Mouse (Mus musculus): ENCODE results near the gene Islr2.

The Islr2 gene

GRCm38 (mm10) chr9:58220218-58220903, 16.2 kb upstream of the Islr2 start:
- DNase-seq (ENCODE audit: extremely low spot score, low spot score), result no peak

GRCm38 (mm10) chr9:58218539-58218938, 14.4 kb upstream of the Islr2 start:
- no peak for DNase-seq (ENCODE audit: extremely low spot score, low spot score)

- peak; percentile 52 for DNase-seq (ENCODE audit: extremely low spot score, low spot score)
These were observed 12.3 kb upstream of the Islr2 start for GRCm38 (mm10) chr9:58216402-58216801.

DNA sequence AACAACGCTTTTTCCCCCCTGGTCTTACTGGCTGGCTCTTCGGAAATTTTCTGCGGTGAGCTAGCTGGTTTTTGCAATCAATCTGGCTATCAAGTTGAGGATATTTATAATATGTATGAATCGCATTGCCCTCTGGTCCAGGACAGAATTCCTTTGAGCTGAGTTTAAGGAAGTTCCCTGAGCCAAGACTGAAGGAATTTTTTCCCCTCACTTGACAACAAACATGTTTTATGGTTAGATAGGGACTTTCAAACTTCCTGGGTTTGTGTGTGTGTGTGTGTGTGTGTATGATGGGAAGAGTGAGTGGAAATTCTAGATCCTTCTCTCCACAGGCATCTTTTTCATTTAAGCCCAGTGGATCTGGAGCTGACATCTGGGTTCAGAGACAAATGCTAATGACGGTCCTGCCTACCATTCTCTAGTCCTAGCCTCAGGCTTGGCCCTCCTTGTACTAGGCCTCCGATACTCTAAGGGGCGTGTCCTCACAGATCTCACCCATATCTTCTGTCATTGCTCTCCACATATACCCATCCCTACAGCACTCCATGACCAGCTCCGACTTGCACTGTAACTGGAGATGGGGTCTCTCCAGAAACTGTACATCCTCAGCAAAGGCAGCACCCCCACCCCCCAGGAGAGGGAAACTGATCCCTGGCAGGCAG, 10.5 kb upstream of the Islr2 start:
- DNase-seq (ENCODE audit: extremely low spot score, low spot score), result no peak

GRCm38 (mm10) chr9:58213865-58214264, 9.7 kb upstream of the Islr2 start:
- DNase-seq (ENCODE audit: extremely low spot score, low spot score), result no peak

DNA sequence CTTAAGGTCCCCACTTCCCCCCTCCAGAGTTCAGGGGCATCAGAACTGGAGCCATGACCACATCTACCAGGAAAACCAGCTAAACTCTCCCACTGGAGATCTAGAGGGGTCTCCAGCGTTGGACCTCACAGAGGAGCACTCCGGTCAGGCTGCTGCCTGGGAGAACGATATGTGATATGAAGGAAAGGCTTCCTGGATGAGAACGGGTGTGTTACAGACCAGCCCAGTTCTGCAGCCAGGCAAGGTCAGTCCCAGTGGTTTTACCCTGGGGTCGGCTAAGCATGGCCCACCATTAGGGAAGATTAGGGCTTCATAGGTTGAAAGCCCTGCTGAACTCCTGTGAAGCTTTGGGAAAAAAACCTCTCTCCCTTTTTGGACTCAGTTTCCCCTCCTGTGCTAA, 9.3 kb upstream of the Islr2 start:
- no peak for DNase-seq (ENCODE audit: extremely low spot score, low spot score)

- no peak for DNase-seq (ENCODE audit: extremely low spot score, low spot score)
These were observed 6.1 kb upstream of the Islr2 start for GRCm38 (mm10) chr9:58210304-58210627.

DNA sequence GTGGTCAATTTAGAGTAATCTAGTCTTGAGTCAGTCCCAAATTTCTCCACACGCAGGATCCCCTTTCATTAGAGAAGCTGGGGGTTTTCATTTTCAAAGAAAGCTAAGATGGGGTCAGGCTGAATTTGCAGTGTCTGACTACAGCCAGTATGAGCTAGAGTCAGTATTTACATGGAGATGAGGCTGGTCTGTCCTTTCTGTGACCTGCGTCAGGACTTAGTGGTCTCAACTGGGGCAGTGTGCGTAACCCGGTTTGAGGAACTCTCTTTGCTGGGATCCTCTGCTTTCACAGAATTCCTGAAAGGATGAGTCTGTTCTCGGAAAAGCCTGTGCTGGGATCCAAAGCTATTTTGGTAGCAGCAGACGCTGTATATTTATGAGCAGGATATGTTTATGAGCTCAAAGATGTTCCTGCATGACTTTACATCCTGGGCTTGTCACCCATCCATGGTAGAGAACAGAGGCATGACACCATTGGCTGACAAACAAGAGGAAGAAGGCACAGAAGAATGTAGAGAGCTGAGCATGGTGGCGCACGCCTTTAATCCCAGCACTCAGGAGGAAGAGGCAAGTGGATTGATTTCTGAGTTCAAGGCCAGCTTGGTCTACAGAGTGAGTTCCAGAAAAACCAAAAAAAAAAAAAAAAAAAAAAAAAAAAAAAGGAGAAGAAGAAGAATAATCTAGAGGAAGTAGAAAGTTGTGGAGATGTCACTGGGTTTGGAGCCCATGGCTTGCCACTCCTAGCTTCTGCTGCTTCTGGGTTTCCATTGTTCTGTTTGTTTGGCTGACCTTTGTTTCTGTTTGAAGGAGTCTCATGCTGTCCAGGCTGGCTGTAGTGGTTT, 5.6 kb upstream of the Islr2 start:
- no peak for DNase-seq (ENCODE audit: extremely low spot score, low spot score)

DNA sequence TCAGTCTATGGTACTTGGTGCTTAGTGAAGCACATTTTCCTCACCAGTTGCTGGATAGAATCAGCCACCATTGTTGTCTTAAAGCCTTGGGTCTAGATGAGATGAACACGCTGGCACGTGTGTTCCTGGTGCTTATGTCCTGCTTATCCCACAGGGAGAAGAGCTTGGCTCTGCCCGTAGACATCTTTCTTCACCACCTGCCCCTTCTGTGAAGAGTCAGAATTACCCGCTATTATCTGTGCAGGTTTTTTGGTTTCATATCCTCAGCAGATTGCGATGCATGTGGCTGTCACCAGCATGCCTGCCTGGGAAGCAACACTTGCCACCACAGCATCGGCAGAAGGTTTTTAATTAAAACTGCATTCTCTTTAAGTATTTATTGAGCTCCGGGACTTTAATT, 1.9 kb upstream of the Islr2 start:
- no peak for DNase-seq (ENCODE audit: extremely low spot score, low spot score)

DNA sequence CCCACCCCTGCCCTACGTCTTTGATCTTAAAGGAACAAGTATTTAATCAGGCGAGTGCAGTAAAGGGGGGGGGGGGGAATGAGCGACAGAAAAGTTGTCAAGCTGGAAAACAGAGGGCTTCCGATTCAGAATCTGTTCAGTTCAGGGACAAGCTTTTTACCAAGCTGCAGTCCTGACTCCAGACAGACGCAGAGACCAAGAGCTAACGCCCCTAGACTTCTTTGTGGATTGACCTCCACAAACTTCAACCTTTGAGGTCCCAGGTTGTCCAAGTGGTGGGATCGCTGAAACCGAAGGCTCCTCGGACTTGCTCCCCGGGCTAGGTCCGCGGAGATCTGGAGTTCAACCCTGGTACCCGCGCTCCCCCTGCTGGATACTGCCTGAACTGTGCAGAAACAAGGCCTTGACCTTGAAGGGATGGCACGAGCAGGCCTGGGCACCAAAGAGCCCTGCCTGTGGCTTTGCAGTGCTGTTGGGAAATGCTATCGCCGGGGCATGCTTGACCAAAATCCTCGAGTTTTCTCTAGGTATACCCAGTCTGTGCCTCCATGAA, 405 bp upstream of the Islr2 start:
- peak; percentile 95 for DNase-seq (ENCODE audit: extremely low spot score, low spot score)

GRCm38 (mm10) chr9:58202676-58203453, 1.3 kb downstream of the Islr2 start:
- no peak for DNase-seq (ENCODE audit: extremely low spot score, low spot score)

GRCm38 (mm10) chr9:58201861-58202549, 2.1 kb downstream of the Islr2 start:
- DNase-seq (ENCODE audit: extremely low spot score, low spot score), result peak; percentile 49

GRCm38 (mm10) chr9:58201091-58201842, 2.9 kb downstream of the Islr2 start:
- no peak for DNase-seq (ENCODE audit: extremely low spot score, low spot score)

DNA sequence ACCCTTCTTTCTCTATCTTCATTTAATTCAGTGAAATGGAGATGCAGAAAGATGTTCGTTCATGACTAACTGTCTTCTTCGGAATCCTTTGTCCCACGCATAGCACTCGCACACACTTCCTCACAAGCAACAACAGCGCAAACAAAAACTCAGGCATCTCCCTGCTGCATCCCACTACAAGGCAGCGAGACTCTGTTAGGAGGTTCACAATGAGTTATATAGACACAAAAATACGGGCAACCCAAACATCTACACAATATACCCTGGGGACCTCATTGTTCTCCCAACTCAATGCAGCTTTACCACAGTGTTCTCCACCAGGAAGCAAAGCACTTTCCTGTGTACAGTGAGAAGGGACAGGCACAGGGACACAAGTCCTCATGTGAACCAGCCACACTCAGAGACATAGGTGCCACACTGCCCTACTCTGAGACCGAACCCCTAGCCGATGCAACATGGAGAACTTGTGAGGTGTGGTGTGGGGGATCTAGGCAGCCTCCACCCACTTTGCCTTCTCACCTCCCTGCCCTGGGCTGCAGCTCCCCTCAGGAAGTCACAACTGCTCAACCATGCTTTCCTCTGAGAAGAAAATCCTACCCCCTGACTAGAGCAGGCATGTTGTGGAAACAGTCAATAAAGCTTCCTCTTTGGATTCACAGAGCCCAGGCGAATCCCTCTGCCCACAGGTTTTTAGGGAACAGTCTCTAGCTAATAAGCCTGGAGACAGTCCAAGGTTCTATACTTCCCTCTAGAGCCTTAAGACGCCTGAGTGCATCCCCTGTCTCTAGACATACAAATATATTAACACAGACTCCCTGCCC, 3.6 kb downstream of the Islr2 start:
- no peak for DNase-seq (ENCODE audit: extremely low spot score, low spot score)

DNA sequence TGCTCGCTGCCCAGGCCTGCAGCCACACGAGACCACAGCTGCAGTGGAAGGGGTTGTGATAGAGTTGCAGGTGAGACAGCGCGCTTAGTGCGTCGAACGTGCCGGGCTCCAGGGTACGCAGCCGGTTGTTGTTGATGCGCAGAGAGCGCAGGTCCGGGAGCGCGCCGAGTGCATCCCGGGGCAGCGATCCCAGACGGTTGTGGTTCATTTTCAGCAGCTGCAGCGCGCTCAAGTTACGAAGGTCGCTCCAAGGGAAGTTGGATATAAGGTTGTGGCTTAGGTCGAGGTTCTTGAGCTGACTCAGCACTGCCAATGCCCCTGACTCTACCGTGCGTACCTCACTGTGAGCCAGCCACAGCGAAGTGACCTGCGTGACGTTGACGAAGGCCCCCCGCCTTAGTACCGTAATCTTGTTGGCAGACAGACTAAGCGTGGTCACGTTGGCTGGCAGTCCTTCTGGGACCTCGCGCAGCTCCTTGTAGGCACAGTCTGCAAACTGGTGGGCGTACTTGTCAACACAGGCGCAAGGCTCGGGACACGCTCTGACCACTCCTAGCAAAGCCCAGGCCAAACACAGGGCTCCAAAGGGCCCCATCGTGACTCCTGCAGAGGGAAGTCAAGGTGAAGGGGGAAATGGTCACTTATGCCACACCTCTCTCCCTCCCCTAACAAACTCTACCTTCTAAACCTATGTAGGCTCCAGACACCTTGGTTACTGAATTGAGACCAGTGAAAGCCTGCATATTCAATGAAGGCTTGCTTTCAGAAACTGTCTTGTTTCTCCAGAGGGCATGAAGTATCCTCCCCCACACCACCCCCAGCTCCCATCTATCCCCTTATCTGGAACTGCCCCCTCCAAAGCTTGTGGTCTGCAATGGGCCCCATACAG, 4.5 kb downstream of the Islr2 start:
- DNase-seq (ENCODE audit: extremely low spot score, low spot score), result peak; percentile 48

GRCm38 (mm10) chr9:58198801-58199371, 5.2 kb downstream of the Islr2 start:
- no peak for DNase-seq (ENCODE audit: extremely low spot score, low spot score)

DNA sequence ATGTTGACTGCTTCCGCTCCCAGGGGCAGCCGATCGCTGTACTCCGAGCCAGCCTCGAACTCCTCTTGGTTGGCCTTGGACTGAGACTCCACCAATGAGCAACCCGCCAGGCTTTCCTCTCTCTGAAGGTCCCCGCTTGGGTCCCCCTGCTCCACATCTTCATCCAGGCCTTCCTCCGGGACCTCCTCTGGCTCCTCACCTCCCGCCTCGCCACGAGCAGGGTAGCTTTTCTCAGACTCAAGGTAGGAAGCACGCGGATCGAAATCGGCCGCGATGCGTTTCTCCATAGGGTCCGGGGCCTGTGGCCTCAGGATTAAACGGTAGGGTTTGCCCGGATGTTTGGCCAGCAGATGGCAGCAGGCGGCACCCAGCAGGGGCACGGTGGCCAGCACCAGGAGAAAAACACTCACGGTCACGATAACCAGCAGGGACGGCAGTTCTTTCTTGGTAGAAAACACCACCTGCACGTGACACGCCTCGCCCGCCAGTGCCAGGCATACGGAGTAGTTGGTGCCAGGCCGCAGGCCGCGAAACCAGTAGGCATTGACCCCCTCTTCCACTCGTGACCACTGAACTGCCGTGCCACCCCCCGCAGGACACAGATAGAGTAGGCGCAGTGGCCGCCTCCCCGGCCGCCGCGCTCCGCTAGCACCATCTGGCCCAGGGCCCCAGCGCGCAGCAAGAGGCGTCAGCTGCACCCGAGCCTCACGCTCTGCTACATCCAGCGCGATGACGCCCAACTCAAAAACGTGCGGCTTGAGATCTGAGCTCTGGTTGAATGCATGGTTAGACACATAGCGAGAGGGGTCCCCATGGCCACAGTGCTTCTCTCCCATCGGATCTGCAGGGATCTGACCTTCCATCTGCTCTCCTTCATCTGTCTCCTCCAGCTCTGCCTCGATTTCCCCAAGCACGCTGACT, 6.1 kb downstream of the Islr2 start:
- DNase-seq (ENCODE audit: extremely low spot score, low spot score), result peak; percentile 70

All from neural tube, embryonic 10.5 days (tissue).